Mouse (Mus musculus) stomach, postnatal 0 days (tissue): ENCODE measurements around the gene Pgap3. TPM values are rescaled to one million over a fixed set of nuclear protein-coding genes. Genes with fewer than 3 reads are reported as not detected.

Experiments used
- ATAC-seq: fragments of 200-750 bp; cut with Nextera tagmentation; 2 replicates; pipeline ENCODE4 v1.8.0; 2017; ENCODE audit not compliant: low FRiP score, low TSS enrichment
- DNase-seq: peaks from one replicate; pipeline ENCODE4 v3.0.0-alpha.2; 2016; ENCODE audit warnings: low spot score
- H3K27ac ChIP-seq: fragments of 300-500 bp; sonication (generic); replicated peaks from 2 replicates; pipeline ENCODE4 v1.5.1; 2014; ENCODE audit warnings: mild to moderate bottlenecking, control low read depth
- H3K27me3 ChIP-seq: fragments of 300-500 bp; sonication (generic); 2 replicates; pipeline ENCODE4 v1.6.1; 2014; ENCODE audit warnings: low read length; ENCODE audit not compliant: control insufficient read depth, insufficient read depth
- H3K36me3 ChIP-seq: fragments of 300-500 bp; sonication (generic); 2 replicates; pipeline ENCODE4 v1.6.1; 2014; ENCODE audit warnings: low read length, mixed read lengths; ENCODE audit not compliant: control insufficient read depth, insufficient read depth
- H3K4me1 ChIP-seq: fragments of 300-500 bp; sonication (generic); replicated peaks from 2 replicates; pipeline ENCODE4 v1.6.1; 2014; ENCODE audit warnings: antibody characterized with exemption; ENCODE audit not compliant: control insufficient read depth, insufficient read depth
- H3K4me2 ChIP-seq: fragments of 300-500 bp; sonication (generic); replicated peaks from 2 replicates; pipeline ENCODE4 v1.6.1; 2014; ENCODE audit warnings: low read depth, mild to moderate bottlenecking, control low read depth, moderate library complexity
- H3K4me3 ChIP-seq: fragments of 300-500 bp; sonication (generic); 2 replicates; pipeline ENCODE4 v1.5.1; 2014; ENCODE audit warnings: low read depth, low read length, control low read depth
- H3K9ac ChIP-seq: fragments of 300-500 bp; sonication (generic); 2 replicates; pipeline ENCODE4 v1.6.1; 2014; ENCODE audit warnings: mild to moderate bottlenecking, low read length, control low read depth, mixed read lengths
- H3K9me3 ChIP-seq: fragments of 300-500 bp; sonication (generic); 2 replicates; pipeline ENCODE4 v1.6.1; 2016; ENCODE audit warnings: low read length; ENCODE audit not compliant: control insufficient read depth
- CTCF ChIP-seq: IDR thresholded peaks from 2 replicates; pipeline ENCODE4 v1.5.1; 2016; ENCODE audit warnings: antibody characterized with exemption, low read depth, mild to moderate bottlenecking, moderate library complexity
- EP300 ChIP-seq: optimal IDR thresholded peaks from 2 replicates; pipeline ENCODE3; 2016; ENCODE audit warnings: antibody characterized with exemption
- WGBS: fragments of 180-500 bp; shearing (Covaris S2); extraction: QIAGEN DNeasy Blood & Tissue Kit; methylation state at CpG from one replicate; pipeline ENCODE4 v1.1.7; 2014; 5-methylcytosine and 5-hydroxymethylcytosine counted together
- polyA plus RNA-seq: library from polyadenylated mRNA; unstranded; fragments of >200 nt; fragmentation: Nextera tagmentation; extraction: Ambion mirVana; gene quantifications from 2 replicates; pipeline ENCODE4 v1.2.1, GENCODE M21; 2015

Pgap3 gene
- polyA plus RNA-seq, 1 experiment from 2014 or later, result 11.0 TPM

DNA sequence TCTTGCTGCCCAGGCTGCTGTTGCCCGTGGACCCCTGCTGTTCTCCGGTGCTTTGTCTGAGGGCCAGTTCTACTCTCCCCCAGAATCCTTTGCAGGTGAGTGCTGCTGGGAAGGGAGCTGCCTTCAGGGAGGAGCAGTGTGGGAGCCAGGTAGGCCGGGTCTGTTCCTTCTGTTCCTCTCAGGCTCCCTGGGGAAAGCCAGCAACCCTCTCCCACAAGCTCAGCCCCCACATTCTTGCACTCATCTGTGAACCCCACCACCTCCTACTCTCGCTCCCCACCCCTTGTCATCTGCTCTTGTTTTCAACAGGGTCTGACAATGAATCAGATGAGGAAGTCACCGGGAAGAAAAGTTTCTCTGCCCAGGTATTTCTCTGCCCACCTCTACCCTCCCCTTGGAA lies 23.5 kb downstream of the Pgap3 start:
- H3K27me3 ChIP-seq, result no peaks in the 10 kb centered on the region
- H3K4me2 ChIP-seq, result no peak overlapping the region
- no peak for DNase-seq
- peaks cover 14% of the 10 kb centered on the region; the same call in 1 of the 2 replicates for H3K36me3 ChIP-seq
- ATAC-seq, result no peak
- no peak overlapping the region for H3K27ac ChIP-seq
- 69% methylated on average over 5 of the region's 5 CpGs for WGBS
- no peak for TF ChIP-seq EP300
- TF ChIP-seq CTCF, result no peak
- H3K4me1 ChIP-seq, result no peaks in the 10 kb centered on the region
- H3K9me3 ChIP-seq, result no peaks in the 10 kb centered on the region
- no peak overlapping the region for H3K9ac ChIP-seq
- no peak overlapping the region for H3K4me3 ChIP-seq

DNA sequence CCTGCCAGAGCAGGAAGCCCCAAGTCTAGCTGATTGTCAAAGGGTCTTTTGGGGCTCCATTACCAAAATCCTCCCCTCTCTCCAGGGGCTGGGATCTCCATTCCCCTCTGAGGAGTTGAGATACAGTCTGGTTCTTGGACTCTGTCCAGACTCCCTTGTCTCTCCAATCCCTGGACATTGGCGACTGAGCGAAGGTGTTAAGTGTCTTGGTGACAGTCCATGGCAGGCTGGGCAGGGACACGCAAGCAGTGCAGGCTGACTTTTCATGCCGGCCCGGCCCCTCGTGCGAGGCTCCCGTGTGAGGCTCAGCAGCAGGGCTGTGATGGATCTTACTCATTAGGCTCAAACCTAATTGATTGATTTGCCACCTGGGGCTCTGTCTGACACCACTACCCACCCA lies 26.0 kb downstream of the Pgap3 start:
- WGBS, result 78% methylated on average over 8 of the region's 8 CpGs

DNA sequence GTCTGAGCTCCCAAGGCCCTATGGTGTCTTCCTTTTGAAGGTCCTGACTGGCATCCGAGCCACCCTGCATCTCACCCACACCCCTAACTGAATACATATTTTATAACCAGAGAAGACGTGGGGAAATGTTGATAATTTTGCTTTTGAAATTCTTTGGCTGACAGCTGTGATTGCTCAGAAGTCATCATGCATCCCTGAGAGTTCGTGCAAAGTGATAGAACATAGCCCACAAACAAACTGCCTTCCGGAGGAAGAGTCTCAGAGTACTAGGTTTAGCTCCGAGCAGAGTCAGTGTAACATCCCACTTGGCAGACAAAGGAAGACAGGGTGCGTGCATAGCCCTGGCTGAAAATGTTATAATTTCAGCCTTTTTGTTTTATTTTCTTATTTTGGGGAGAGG lies 27.0 kb downstream of the Pgap3 start:
- 87% methylated on average over 6 of the region's 6 CpGs for WGBS
- Histone ChIP-seq H3K4me2 (no peak overlapping the region), H3K4me1 (no peaks in the 10 kb centered on the region), H3K27ac (no peak overlapping the region), H3K9me3 (no peaks in the 10 kb centered on the region), H3K4me3 (no peak overlapping the region), H3K36me3 (peaks cover 8% of the 10 kb centered on the region; the same call in 1 of the 2 replicates), H3K9ac (no peak overlapping the region), H3K27me3 (no peaks in the 10 kb centered on the region)
- no peak for ATAC-seq
- TF ChIP-seq CTCF, result no peak
- TF ChIP-seq EP300, result no peak
- no peak for DNase-seq

More for the DNA sequence above, 26.0 kb downstream of the Pgap3 start:
- TF ChIP-seq EP300 (no peak), CTCF (no peak)
- H3K27me3 ChIP-seq, result no peaks in the 10 kb centered on the region
- no peak overlapping the region for H3K9ac ChIP-seq
- peaks cover 14% of the 10 kb centered on the region; the same call in 1 of the 2 replicates for H3K36me3 ChIP-seq
- ATAC-seq (no peak), DNase-seq (no peak)
- no peak overlapping the region for H3K4me3 ChIP-seq
- no peak overlapping the region for H3K4me2 ChIP-seq
- H3K9me3 ChIP-seq, result no peaks in the 10 kb centered on the region
- H3K27ac ChIP-seq, result no peak overlapping the region
- no peaks in the 10 kb centered on the region for H3K4me1 ChIP-seq

DNA sequence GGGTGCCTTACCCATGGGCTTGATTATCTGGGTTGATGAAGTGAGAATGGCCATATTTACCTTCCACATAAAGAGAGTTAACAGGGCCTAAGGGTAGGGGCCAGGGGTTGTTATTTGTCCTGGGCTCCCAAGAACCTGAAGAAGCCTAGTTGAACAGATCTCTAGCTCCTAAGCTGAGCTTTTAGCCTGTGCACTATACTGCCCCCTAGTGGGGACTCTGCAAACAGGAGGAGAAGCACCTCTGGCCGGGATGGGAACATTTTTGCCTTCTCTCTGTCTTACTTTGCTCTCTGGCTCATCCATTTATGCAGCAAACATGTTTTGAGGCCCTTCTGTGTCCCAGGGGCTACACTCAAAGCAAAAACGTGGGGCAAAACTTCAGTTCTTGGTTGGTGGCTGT lies 27.9 kb downstream of the Pgap3 start:
- Histone ChIP-seq H3K36me3 (no peaks in the 10 kb centered on the region; the same call in 1 of the 2 replicates), H3K4me2 (no peak overlapping the region), H3K27me3 (no peaks in the 10 kb centered on the region), H3K9ac (peak overlapping the region; percentile 18; the same call in 1 of the 2 replicates), H3K4me3 (no peak overlapping the region), H3K4me1 (no peaks in the 10 kb centered on the region), H3K9me3 (no peaks in the 10 kb centered on the region), H3K27ac (no peak overlapping the region)
- DNase-seq (peak; percentile 70), ATAC-seq (no peak)
- 12% methylated on average over 2 of the region's 2 CpGs for WGBS
- no peak for TF ChIP-seq EP300
- peak; percentile 94 for TF ChIP-seq CTCF

DNA sequence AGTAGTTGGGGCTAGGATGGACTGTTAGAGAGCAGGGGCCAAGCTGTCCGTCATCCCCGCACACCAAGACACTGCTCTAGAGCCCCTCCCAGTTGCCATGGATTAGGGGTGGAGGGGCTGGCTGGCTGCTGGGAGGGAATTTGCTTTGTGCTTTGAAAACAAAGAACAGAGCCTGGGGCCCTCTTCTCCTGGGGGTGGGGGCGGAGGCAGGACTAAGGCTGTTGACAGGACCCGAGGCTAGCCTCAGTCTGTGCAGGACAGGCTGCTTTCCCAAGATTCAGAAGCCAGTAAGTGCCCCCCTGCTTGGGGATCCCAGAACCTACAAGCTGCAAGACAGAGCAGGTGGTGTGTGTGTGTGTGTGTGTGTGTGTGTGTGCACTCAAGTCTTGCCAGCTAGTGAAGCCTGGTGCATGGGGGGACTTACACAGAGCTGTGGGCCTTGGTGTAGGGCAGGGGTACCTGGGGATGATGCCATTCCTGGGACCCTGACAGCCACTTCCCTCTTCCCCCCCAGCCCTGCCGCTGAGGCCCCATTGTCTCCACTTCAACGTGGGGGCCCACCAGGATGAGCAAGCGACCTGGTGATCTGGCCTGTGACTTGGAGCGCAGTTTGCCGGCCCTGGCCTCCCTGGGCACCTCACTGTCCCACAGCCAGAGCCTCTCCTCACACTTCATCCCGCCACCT lies 28.6 kb downstream of the Pgap3 start:
- Histone ChIP-seq H3K9ac (no peak overlapping the region), H3K4me3 (no peak overlapping the region), H3K4me2 (no peak overlapping the region), H3K27ac (no peak overlapping the region), H3K9me3 (no peaks in the 10 kb centered on the region), H3K36me3 (no peaks in the 10 kb centered on the region; the same call in 1 of the 2 replicates), H3K4me1 (no peaks in the 10 kb centered on the region), H3K27me3 (no peaks in the 10 kb centered on the region)
- DNase-seq (no peak), ATAC-seq (no peak)
- WGBS, result 53% methylated on average over 9 of the region's 10 CpGs
- TF ChIP-seq EP300 (no peak), CTCF (no peak)

DNA sequence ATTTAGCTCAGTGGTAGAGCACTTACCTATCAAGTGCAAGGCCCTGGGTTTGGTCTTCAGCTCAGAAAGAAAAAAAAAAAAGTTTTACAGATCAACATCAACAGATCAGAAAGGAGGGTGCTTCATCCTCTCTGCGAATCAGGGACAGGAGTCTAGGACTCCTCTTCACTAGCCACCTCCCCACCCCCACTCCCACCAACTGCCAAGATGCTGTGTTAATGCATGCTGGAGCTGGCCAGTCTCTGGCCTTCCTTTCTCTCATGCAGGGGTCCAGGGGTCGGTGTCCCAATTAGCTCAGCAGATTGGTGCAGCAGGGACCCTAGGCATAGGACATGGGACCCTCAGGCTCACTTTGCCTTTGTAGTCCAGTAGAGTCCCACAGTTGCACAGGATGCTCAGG lies 29.7 kb downstream of the Pgap3 start:
- WGBS, result 97% methylated on average over 2 of the region's 2 CpGs
- TF ChIP-seq CTCF (no peak), EP300 (no peak)
- ATAC-seq, result no peak
- no peak for DNase-seq
- Histone ChIP-seq H3K27ac (no peak overlapping the region), H3K27me3 (no peaks in the 10 kb centered on the region), H3K4me2 (no peak overlapping the region), H3K9me3 (no peaks in the 10 kb centered on the region), H3K36me3 (no peaks in the 10 kb centered on the region; the same call in 1 of the 2 replicates), H3K4me1 (no peaks in the 10 kb centered on the region), H3K4me3 (no peak overlapping the region), H3K9ac (no peak overlapping the region)
